Mouse (Mus musculus) stomach, embryonic 15.5 days (tissue): Measurements from ENCODE around the gene Krt34. TPM values are rescaled to one million over a fixed set of nuclear protein-coding genes. Genes with fewer than 3 reads are reported as not detected.
A peak's percentile ranks its signal among the peaks of the same experiment; 100 is the strongest.

ENCODE experiments used
- ATAC-seq: fragments of 200-750 bp; cut with Nextera tagmentation; 2 replicates; pipeline ENCODE4 v1.8.0; 2017; ENCODE audit warnings: low read depth, moderate number of reproducible peaks, moderate TSS enrichment; ENCODE audit not compliant: insufficient read depth, low FRiP score
- H3K27ac ChIP-seq: fragments of 300-500 bp; sonication (generic); 2 replicates; pipeline ENCODE4 v1.5.1; 2015; ENCODE audit warnings: mild to moderate bottlenecking, inconsistent platforms
- H3K27me3 ChIP-seq: fragments of 300-500 bp; sonication (generic); replicated peaks from 2 replicates; pipeline ENCODE4 v1.6.1; 2015; ENCODE audit warnings: inconsistent platforms
- H3K36me3 ChIP-seq: fragments of 300-500 bp; sonication (generic); 2 replicates; pipeline ENCODE4 v1.6.1; 2015; ENCODE audit warnings: inconsistent platforms
- H3K4me1 ChIP-seq: fragments of 300-500 bp; sonication (generic); 2 replicates; pipeline ENCODE4 v1.6.1; 2015; ENCODE audit warnings: inconsistent platforms
- H3K4me2 ChIP-seq: fragments of 300-500 bp; sonication (generic); 2 replicates; pipeline ENCODE4 v1.6.1; 2015; ENCODE audit warnings: mild to moderate bottlenecking, inconsistent platforms
- H3K4me3 ChIP-seq: fragments of 300-500 bp; sonication (generic); replicated peaks from 2 replicates; pipeline ENCODE4 v1.5.1; 2015; ENCODE audit warnings: inconsistent platforms
- H3K9ac ChIP-seq: fragments of 300-500 bp; sonication (generic); 2 replicates; pipeline ENCODE4 v1.6.1; 2015; ENCODE audit warnings: inconsistent platforms
- H3K9me3 ChIP-seq: fragments of 300-500 bp; sonication (generic); 2 replicates; pipeline ENCODE4 v1.6.1; 2016; ENCODE audit warnings: inconsistent platforms
- WGBS: fragments of 180-500 bp; shearing (Covaris S2); methylation state at CpG from one replicate; pipeline ENCODE4 v1.1.7; 2015; 5-methylcytosine and 5-hydroxymethylcytosine counted together
- polyA plus RNA-seq: library from polyadenylated mRNA; unstranded; fragments of >200 nt; fragmentation: Nextera tagmentation; extraction: Ambion mirVana; gene quantifications from 2 replicates; pipeline ENCODE4 v1.2.1, GENCODE M21; 2015

Krt34 gene
- polyA plus RNA-seq, 1 experiment from 2014 or later, result 0.91 TPM

DNA sequence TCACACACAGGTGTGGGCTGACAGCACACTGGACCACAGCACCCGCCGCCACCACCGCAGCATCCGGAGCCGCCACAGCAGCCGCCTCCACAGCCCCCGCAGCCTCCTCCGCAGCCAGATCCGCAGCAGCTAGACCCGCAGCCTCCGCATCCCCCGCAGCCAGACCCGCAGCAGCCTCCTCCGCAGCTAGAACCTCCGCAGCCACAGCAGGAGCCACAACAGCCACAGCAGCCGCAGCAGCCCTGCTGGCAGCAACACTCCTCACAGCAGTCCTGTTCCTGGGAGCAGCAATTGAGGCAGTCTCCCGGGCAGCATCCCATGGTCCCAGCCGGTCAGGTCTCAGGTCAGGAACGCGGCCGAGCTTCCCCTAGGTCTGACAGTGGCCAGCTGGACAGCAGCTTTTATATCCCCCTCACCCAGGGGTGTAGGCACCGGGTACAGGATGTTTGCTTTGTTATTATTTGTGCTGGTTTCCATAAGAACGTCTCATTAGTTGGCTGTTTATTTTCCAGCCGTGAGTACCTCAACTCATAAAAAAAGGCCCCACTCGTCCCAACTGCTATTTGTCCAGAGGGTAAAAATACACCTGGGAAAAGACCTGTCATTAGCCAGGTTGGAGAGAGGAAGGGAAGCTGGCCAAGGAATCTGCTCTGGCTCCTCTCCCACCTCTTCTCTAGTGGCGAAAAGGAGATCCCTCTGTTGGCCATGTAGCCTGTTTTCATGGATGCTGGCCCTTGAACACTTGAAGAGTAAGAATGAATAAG, 47.6 kb downstream of the Krt34 start, which contains the start of gene Krtap17-1:
Gene Krtap17-1, minus strand, starts transcription at position 375 of the 764 bp plus-strand sequence.
- Histone ChIP-seq H3K27ac (no peak within 1 kb of the TSS), H3K9me3 (no peaks in the 10 kb centered on the region), H3K4me2 (peak within 1 kb of the TSS; percentile 40), H3K27me3 (0 out of 2 replicates have a peak, but pooled peaks cover 3% of the 10 kb centered on the region), H3K9ac (no peak within 1 kb of the TSS), H3K4me1 (no peaks in the 10 kb centered on the region), H3K36me3 (no peaks in the 10 kb centered on the region), H3K4me3 (no peak within 1 kb of the TSS)
- ATAC-seq, result no peak
- WGBS, result 25% methylated on average over 26 of the region's 26 CpGs

DNA sequence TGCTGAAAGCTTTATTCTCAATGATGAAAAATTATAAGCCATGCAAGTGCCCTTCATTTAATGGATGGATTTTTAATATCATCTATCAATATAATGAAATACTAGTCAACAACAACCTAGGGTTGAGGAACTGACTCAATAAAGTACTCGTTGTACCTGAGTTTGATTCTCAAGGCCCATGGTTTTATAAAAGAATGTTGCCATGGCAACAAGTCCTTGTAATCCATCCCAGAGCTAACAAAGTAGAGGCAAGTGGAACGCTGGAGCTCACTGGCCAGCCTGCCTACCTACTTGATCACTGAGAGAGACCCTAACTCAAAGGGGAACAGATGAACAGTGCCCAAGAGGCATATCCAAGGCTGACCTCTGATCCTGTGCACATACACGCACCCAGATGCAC, 50.8 kb downstream of the Krt34 start:
- Histone ChIP-seq H3K4me3 (no peak overlapping the region), H3K9ac (no peak overlapping the region), H3K4me1 (no peaks in the 10 kb centered on the region), H3K9me3 (no peaks in the 10 kb centered on the region), H3K27ac (no peak overlapping the region), H3K4me2 (no peak overlapping the region), H3K27me3 (0 out of 2 replicates have a peak, but pooled peaks cover 3% of the 10 kb centered on the region), H3K36me3 (no peaks in the 10 kb centered on the region)
- 79% methylated on average over 3 of the region's 3 CpGs for WGBS
- ATAC-seq, result no peak

DNA sequence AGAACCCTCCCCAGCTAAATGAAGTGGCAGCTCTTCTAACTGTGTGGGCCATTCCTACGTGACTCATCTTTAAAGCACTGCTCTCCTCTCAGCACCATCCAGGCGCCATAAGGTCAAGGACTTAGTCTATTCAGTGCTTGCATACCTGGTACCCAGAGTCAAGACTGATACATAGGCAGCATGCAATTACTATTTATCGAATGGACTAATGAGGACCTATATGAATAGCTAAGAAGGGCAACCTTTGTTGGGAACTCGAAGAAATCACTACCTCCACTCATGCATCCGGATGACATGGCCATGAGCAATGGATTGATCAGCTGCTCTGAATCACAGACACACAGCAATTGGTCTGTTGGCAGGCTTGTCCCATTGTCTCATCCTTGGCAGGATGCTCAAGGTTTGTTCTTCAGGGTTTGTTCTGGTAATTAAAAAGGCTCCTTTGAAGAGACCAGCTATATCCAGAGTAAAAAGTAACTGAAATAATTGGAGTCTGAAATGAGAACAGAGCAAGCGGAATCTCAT, 51.4 kb downstream of the Krt34 start:
- H3K4me2 ChIP-seq, result no peak overlapping the region
- no peak overlapping the region for H3K27ac ChIP-seq
- H3K4me1 ChIP-seq, result no peaks in the 10 kb centered on the region
- no peaks in the 10 kb centered on the region for H3K9me3 ChIP-seq
- H3K4me3 ChIP-seq, result no peak overlapping the region
- no peak overlapping the region for H3K9ac ChIP-seq
- no peaks in the 10 kb centered on the region for H3K27me3 ChIP-seq
- 77% methylated on average over 6 of the region's 6 CpGs for WGBS
- ATAC-seq, result no peak
- H3K36me3 ChIP-seq, result no peaks in the 10 kb centered on the region

DNA sequence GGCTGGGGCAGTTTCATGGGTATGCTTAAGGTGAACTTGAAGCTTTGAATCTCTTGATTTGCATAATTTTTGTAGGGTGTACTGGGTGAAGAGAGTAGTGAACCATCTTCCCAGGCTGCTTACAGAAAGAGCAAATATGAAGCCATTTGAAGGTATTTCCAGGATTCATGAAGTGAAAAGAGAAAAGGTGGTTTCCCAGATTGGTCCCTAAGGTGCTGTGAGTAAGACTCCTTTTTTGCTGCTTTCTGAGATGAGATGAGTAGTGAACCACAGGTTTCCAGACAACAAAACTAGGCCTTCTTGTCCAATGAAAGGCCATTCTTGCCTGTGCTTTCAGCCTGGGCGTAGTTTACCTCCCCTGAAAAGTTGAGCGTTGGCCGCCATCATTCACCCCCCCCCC, 52.8 kb downstream of the Krt34 start:
- Histone ChIP-seq H3K36me3 (no peaks in the 10 kb centered on the region), H3K4me3 (no peak overlapping the region), H3K27me3 (no peaks in the 10 kb centered on the region), H3K9me3 (no peaks in the 10 kb centered on the region), H3K4me1 (no peaks in the 10 kb centered on the region), H3K4me2 (no peak overlapping the region), H3K27ac (no peak overlapping the region), H3K9ac (no peak overlapping the region)
- 83% methylated on average over 3 of the region's 3 CpGs for WGBS
- ATAC-seq, result no peak

Other genes with a start within 250 kb of the Krt34 start
- gene Gm11596, start 248.1 kb downstream of the Krt34 start, polyA plus RNA-seq, result not detected in 2 replicates
- not detected in 2 replicates for gene Gm11569, start 242.6 kb downstream of the Krt34 start, polyA plus RNA-seq
- not detected in 2 replicates for gene Gm11554, start 237.1 kb downstream of the Krt34 start, polyA plus RNA-seq
- not detected in 2 replicates for gene Krtap4-13, start 231.7 kb downstream of the Krt34 start, polyA plus RNA-seq
- gene Gm11564, start 225.9 kb downstream of the Krt34 start, polyA plus RNA-seq, result not detected in 2 replicates
- not detected in 2 replicates for gene 2300003K06Rik, start 203.5 kb downstream of the Krt34 start, polyA plus RNA-seq
- not detected in 2 replicates for gene Krtap4-16, start 189.9 kb downstream of the Krt34 start, polyA plus RNA-seq
- gene Gm11568, start 183.6 kb downstream of the Krt34 start, polyA plus RNA-seq, result not detected in 2 replicates
- gene Gm11559, start 177.1 kb downstream of the Krt34 start, polyA plus RNA-seq, result not detected in 2 replicates
- not detected in 2 replicates for gene Krtap9-1, start 168.2 kb downstream of the Krt34 start, polyA plus RNA-seq
- not detected in 2 replicates for gene Gm11567, start 162.4 kb downstream of the Krt34 start, polyA plus RNA-seq
- gene Krtap31-1, start 133.6 kb downstream of the Krt34 start, polyA plus RNA-seq, result not detected in 2 replicates
- not detected in 2 replicates for gene Gm11565, start 126.8 kb downstream of the Krt34 start, polyA plus RNA-seq
- not detected in 2 replicates for gene Krtap31-2, start 105.3 kb downstream of the Krt34 start, polyA plus RNA-seq
- gene Krtap9-5, start 93.1 kb downstream of the Krt34 start, polyA plus RNA-seq, result not detected in 2 replicates
- not detected in 2 replicates for gene Krtap29-1, start 62.5 kb downstream of the Krt34 start, polyA plus RNA-seq
- gene Krtap16-1, start 55.0 kb downstream of the Krt34 start, polyA plus RNA-seq, result not detected in 2 replicates
- 0.30 TPM in 1 of 2 replicates, not detected in the other for gene Krtap17-1, start 47.6 kb downstream of the Krt34 start, polyA plus RNA-seq
- 0.15 and 0.35 TPM in 2 replicates for gene Krt33a, start 25.3 kb downstream of the Krt34 start, polyA plus RNA-seq
- gene Krt33b, start 11.7 kb downstream of the Krt34 start, polyA plus RNA-seq, result not detected in 2 replicates
- 0.46 and 0.69 TPM in 2 replicates for gene Krt31, start 9.0 kb upstream of the Krt34 start, polyA plus RNA-seq
- not detected in 2 replicates for gene Krt32, start 46.7 kb upstream of the Krt34 start, polyA plus RNA-seq
- gene Krt35, start 54.7 kb upstream of the Krt34 start, polyA plus RNA-seq, result 0.32 TPM in 1 of 2 replicates, not detected in the other
- gene Krt36, start 64.1 kb upstream of the Krt34 start, polyA plus RNA-seq, result 0.13 and 0.37 TPM in 2 replicates
- 397 and 779 TPM in 2 replicates for gene Krt13, start 80.0 kb upstream of the Krt34 start, polyA plus RNA-seq
- gene Krt15, start 94.4 kb upstream of the Krt34 start, polyA plus RNA-seq, result 698 and 1,006 TPM in 2 replicates
- 796 and 889 TPM in 2 replicates for gene Krt19, start 107.1 kb upstream of the Krt34 start, polyA plus RNA-seq
- gene Krt9, start 151.7 kb upstream of the Krt34 start, polyA plus RNA-seq, result not detected in 2 replicates
- 17.3 and 25.8 TPM in 2 replicates for gene Krt14, start 166.0 kb upstream of the Krt34 start, polyA plus RNA-seq
- 0.68 and 0.80 TPM in 2 replicates for gene Krt16, start 207.3 kb upstream of the Krt34 start, polyA plus RNA-seq
- gene Krt17, start 219.5 kb upstream of the Krt34 start, polyA plus RNA-seq, result 24.8 and 28.8 TPM in 2 replicates
- not detected in 2 replicates for gene Krt42, start 228.3 kb upstream of the Krt34 start, polyA plus RNA-seq